Mouse (Mus musculus): ENCODE data around the gene Gm10337. TPM values are rescaled to one million over a fixed set of nuclear protein-coding genes. Genes with fewer than 3 reads are reported as not detected.

The Gm10337 gene
- polyA plus RNA-seq, 1 experiment from 2014 or later = 5.5 TPM

- H3K4me3 ChIP-seq (replicated peaks) = peak overlapping the region; percentile 63
- ATAC-seq (replicated peaks; ENCODE audit: low FRiP score) = peak; percentile 93
- peak overlapping the region; percentile 88 for H3K4me2 ChIP-seq
- peaks cover 61% of the 10 kb centered on the region for H3K4me1 ChIP-seq
- H3K27ac ChIP-seq = peak overlapping the region; percentile 88
- peak overlapping the region; percentile 66 for H3K9ac ChIP-seq
- H3K36me3 ChIP-seq = peaks cover 7% of the 10 kb centered on the region; the same call in 1 of the 2 replicates
- H3K27me3 ChIP-seq = no peaks in the 10 kb centered on the region
- no peaks in the 10 kb centered on the region for H3K9me3 ChIP-seq (replicated peaks)
- 3% methylated on average over 34 of the region's 34 CpGs for whole genome bisulfite sequencing
These were observed 7.2 kb downstream of the Gm10337 start for GRCm38 (mm10) chr15:102510590-102511284.

GRCm38 (mm10) chr15:102511285-102511833 is 7.8 kb downstream of the Gm10337 start:
- no peaks in the 10 kb centered on the region for H3K9me3 ChIP-seq (replicated peaks)
- H3K27me3 ChIP-seq = no peaks in the 10 kb centered on the region
- no peak; the same call in 1 of the 2 replicates for ATAC-seq (replicated peaks; ENCODE audit: low FRiP score)
- H3K4me2 ChIP-seq = peak overlapping the region; percentile 88
- H3K4me3 ChIP-seq (replicated peaks) = peak overlapping the region; percentile 63
- H3K27ac ChIP-seq = peak overlapping the region; percentile 88
- H3K36me3 ChIP-seq = peaks cover 7% of the 10 kb centered on the region; the same call in 1 of the 2 replicates
- no peak overlapping the region for H3K9ac ChIP-seq
- H3K4me1 ChIP-seq = peaks cover 61% of the 10 kb centered on the region
- 9% methylated on average over 6 of the region's 6 CpGs for WGBS

- peaks cover 3% of the 10 kb centered on the region; the same call in 1 of the 2 replicates for H3K36me3 ChIP-seq
- peaks cover 59% of the 10 kb centered on the region for H3K4me1 ChIP-seq
- H3K27me3 ChIP-seq = no peaks in the 10 kb centered on the region
- H3K27ac ChIP-seq = peak overlapping the region; percentile 88
- H3K9me3 ChIP-seq (replicated peaks) = no peaks in the 10 kb centered on the region
- no peak overlapping the region for H3K9ac ChIP-seq
- no peak for ATAC-seq (replicated peaks; ENCODE audit: low FRiP score)
- 0 out of 2 replicates have a peak overlapping the region, but pooled peaks have one; percentile 63 for H3K4me3 ChIP-seq (replicated peaks)
- WGBS = 26% methylated on average over 5 of the region's 5 CpGs
- peak overlapping the region; percentile 88 for H3K4me2 ChIP-seq
These were observed 8.5 kb downstream of the Gm10337 start for GRCm38 (mm10) chr15:102512010-102512409.

- Histone ChIP-seq H3K9me3 (replicated peaks) (no peaks in the 10 kb centered on the region), H3K27ac (peak overlapping the region; percentile 88; the same call in 1 of the 2 replicates), H3K4me1 (peaks cover 59% of the 10 kb centered on the region), H3K36me3 (0 out of 2 replicates have a peak, but pooled peaks cover 3% of the 10 kb centered on the region), H3K4me3 (replicated peaks) (no peak overlapping the region), H3K27me3 (no peaks in the 10 kb centered on the region), H3K4me2 (no peak overlapping the region), H3K9ac (no peak overlapping the region)
- ATAC-seq (replicated peaks; ENCODE audit: low FRiP score) = no peak
These were observed 8.9 kb downstream of the Gm10337 start for GRCm38 (mm10) chr15:102512471-102512870.

GRCm38 (mm10) chr15:102513004-102513403 is 9.5 kb downstream of the Gm10337 start:
- no peaks in the 10 kb centered on the region for H3K27me3 ChIP-seq
- H3K9me3 ChIP-seq (replicated peaks) = no peaks in the 10 kb centered on the region
- 0 out of 2 replicates have a peak overlapping the region, but pooled peaks have one; percentile 88 for H3K27ac ChIP-seq
- no peak overlapping the region for H3K4me3 ChIP-seq (replicated peaks)
- peaks cover 59% of the 10 kb centered on the region for H3K4me1 ChIP-seq
- no peak overlapping the region for H3K4me2 ChIP-seq
- ATAC-seq (replicated peaks; ENCODE audit: low FRiP score) = no peak
- no peak overlapping the region for H3K9ac ChIP-seq
- H3K36me3 ChIP-seq = 0 out of 2 replicates have a peak, but pooled peaks cover 3% of the 10 kb centered on the region
- WGBS = 59% methylated on average over 3 of the region's 3 CpGs

GRCm38 (mm10) chr15:102515261-102515660 is 11.7 kb downstream of the Gm10337 start:
- H3K4me3 ChIP-seq (replicated peaks) = peak overlapping the region; percentile 80; the same call in 1 of the 2 replicates
- no peak overlapping the region for H3K9ac ChIP-seq
- peaks cover 56% of the 10 kb centered on the region for H3K4me1 ChIP-seq
- H3K4me2 ChIP-seq = peak overlapping the region; percentile 81
- peaks cover 2% of the 10 kb centered on the region; the same call in 1 of the 2 replicates for H3K36me3 ChIP-seq
- no peaks in the 10 kb centered on the region for H3K27me3 ChIP-seq
- H3K27ac ChIP-seq = no peak overlapping the region
- H3K9me3 ChIP-seq (replicated peaks) = no peaks in the 10 kb centered on the region
- 86% methylated on average over 2 of the region's 2 CpGs for WGBS
- no peak for ATAC-seq (replicated peaks; ENCODE audit: low FRiP score)

GRCm38 (mm10) chr15:102515791-102516190 is 12.3 kb downstream of the Gm10337 start:
- H3K36me3 ChIP-seq = peaks cover 8% of the 10 kb centered on the region
- H3K27me3 ChIP-seq = no peaks in the 10 kb centered on the region
- H3K9me3 ChIP-seq (replicated peaks) = no peaks in the 10 kb centered on the region
- no peak for ATAC-seq (replicated peaks; ENCODE audit: low FRiP score)
- 43% methylated on average over 4 of the region's 4 CpGs for WGBS
- peak overlapping the region; percentile 100 for H3K27ac ChIP-seq
- peak overlapping the region; percentile 81 for H3K4me2 ChIP-seq
- peak overlapping the region; percentile 80 for H3K4me3 ChIP-seq (replicated peaks)
- peak overlapping the region; percentile 61; the same call in 1 of the 2 replicates for H3K9ac ChIP-seq
- H3K4me1 ChIP-seq = peaks cover 56% of the 10 kb centered on the region

- Histone ChIP-seq H3K4me2 (peak overlapping the region; percentile 81), H3K9me3 (replicated peaks) (no peaks in the 10 kb centered on the region), H3K9ac (peak overlapping the region; percentile 61), H3K27ac (peak overlapping the region; percentile 100), H3K4me1 (peaks cover 53% of the 10 kb centered on the region), H3K36me3 (peaks cover 13% of the 10 kb centered on the region), H3K4me3 (replicated peaks) (peak overlapping the region; percentile 80), H3K27me3 (no peaks in the 10 kb centered on the region)
- under 1% methylated on average over 12 of the region's 12 CpGs for WGBS
- no peak for ATAC-seq (replicated peaks; ENCODE audit: low FRiP score)
These were observed 12.8 kb downstream of the Gm10337 start for GRCm38 (mm10) chr15:102516293-102516692.

GRCm38 (mm10) chr15:102516728-102517404 is 13.3 kb downstream of the Gm10337 start, which contains the start of gene Map3k12:
Gene Map3k12 (minus strand): TSS chr15:102517064.
- Histone ChIP-seq H3K9me3 (replicated peaks) (no peaks in the 10 kb centered on the region), H3K4me3 (replicated peaks) (peak within 1 kb of the TSS; percentile 80), H3K4me1 (peaks cover 47% of the 10 kb centered on the region), H3K27me3 (no peaks in the 10 kb centered on the region), H3K9ac (peak within 1 kb of the TSS; percentile 61), H3K27ac (peak within 1 kb of the TSS; percentile 100), H3K4me2 (peak within 1 kb of the TSS; percentile 81), H3K36me3 (peaks cover 18% of the 10 kb centered on the region)
- ATAC-seq (replicated peaks; ENCODE audit: low FRiP score) = peak; percentile 10
- under 1% methylated on average over 43 of the region's 43 CpGs for WGBS

GRCm38 (mm10) chr15:102517631-102517975 is 14.1 kb downstream of the Gm10337 start:
- ATAC-seq (replicated peaks; ENCODE audit: low FRiP score) = no peak
- H3K4me3 ChIP-seq (replicated peaks) = peak overlapping the region; percentile 80
- H3K9me3 ChIP-seq (replicated peaks) = no peaks in the 10 kb centered on the region
- H3K9ac ChIP-seq = peak overlapping the region; percentile 61
- peaks cover 40% of the 10 kb centered on the region for H3K4me1 ChIP-seq
- H3K27me3 ChIP-seq = no peaks in the 10 kb centered on the region
- H3K27ac ChIP-seq = peak overlapping the region; percentile 100
- H3K4me2 ChIP-seq = peak overlapping the region; percentile 81
- 0% methylated on average over 10 of the region's 10 CpGs for WGBS
- H3K36me3 ChIP-seq = peaks cover 26% of the 10 kb centered on the region

- Histone ChIP-seq H3K27ac (peak within 1 kb of the TSS; percentile 100), H3K4me3 (replicated peaks) (peak within 1 kb of the TSS; percentile 80), H3K4me1 (peaks cover 34% of the 10 kb centered on the region), H3K27me3 (no peaks in the 10 kb centered on the region), H3K9me3 (replicated peaks) (no peaks in the 10 kb centered on the region), H3K9ac (peak within 1 kb of the TSS; percentile 85), H3K4me2 (peak within 1 kb of the TSS; percentile 81), H3K36me3 (peaks cover 31% of the 10 kb centered on the region)
- ATAC-seq (replicated peaks; ENCODE audit: low FRiP score) = peak; percentile 93
- 0% methylated on average over 60 of the region's 60 CpGs for WGBS
These were observed 14.7 kb downstream of the Gm10337 start, which contains the start of gene Tarbp2 for GRCm38 (mm10) chr15:102517976-102518858. Gene Tarbp2 (plus strand): TSS chr15:102518192.

Measured in kidney, embryonic 15.5 days (tissue).